Mouse (Mus musculus) G1E (cell line): ENCODE results near the gene Fgfr2. TPM values are rescaled to one million over a fixed set of nuclear protein-coding genes. Genes with fewer than 3 reads are reported as not detected.

Experiments
- ATAC-seq: 2 replicates; pipeline ENCODE4 v1.8.0; 2016; ENCODE audit warnings: mild to moderate bottlenecking; ENCODE audit not compliant: insufficient number of reproducible peaks, poor library complexity, low FRiP score, severe bottlenecking; ENCODE audit errors: extremely low read depth
- DNase-seq: peaks from one replicate; pipeline ENCODE4 v3.0.0; 2012; ENCODE audit warnings: low spot score
- H3K27me3 ChIP-seq: 2 replicates; pipeline ENCODE4 v1.6.1; 2012; ENCODE audit warnings: mild to moderate bottlenecking, low read length, inconsistent platforms; ENCODE audit not compliant: insufficient read depth
- H3K36me3 ChIP-seq: replicated peaks from 2 replicates; pipeline ENCODE3; 2012; ENCODE audit warnings: mild to moderate bottlenecking, inconsistent platforms
- H3K4me1 ChIP-seq: 2 replicates; pipeline ENCODE4 v1.6.1; 2012; ENCODE audit warnings: low read depth, low read length, inconsistent platforms, mixed read lengths; ENCODE audit not compliant: insufficient read depth
- H3K4me3 ChIP-seq: 2 replicates; pipeline ENCODE4 v1.5.1; 2012; ENCODE audit warnings: low read depth, mild to moderate bottlenecking, inconsistent platforms, low read length, moderate library complexity, mixed read lengths
- H3K9me3 ChIP-seq: replicated peaks from 2 replicates; pipeline ENCODE4 v1.6.1; 2012; ENCODE audit warnings: inconsistent platforms
- CTCF ChIP-seq: IDR thresholded peaks from 2 replicates; pipeline ENCODE4 v1.5.1; 2012; ENCODE audit warnings: low read depth, low read length, inconsistent platforms, mixed read lengths
- GATA1 ChIP-seq: IDR thresholded peaks from 2 replicates; pipeline ENCODE4 v1.6.1; 2012; ENCODE audit warnings: borderline replicate concordance, low read length, inconsistent platforms, mixed read lengths
- GATA2 ChIP-seq: IDR thresholded peaks from 2 replicates; pipeline ENCODE4 v1.6.1; 2012; ENCODE audit warnings: low read depth, low read length, inconsistent platforms, borderline replicate concordance
- POLR2AphosphoS5 ChIP-seq: IDR thresholded peaks from 2 replicates; pipeline ENCODE4 v1.6.1; 2012; ENCODE audit warnings: low read depth, low read length, inconsistent platforms; ENCODE audit not compliant: insufficient replicate concordance
- TAL1 ChIP-seq: conservative IDR thresholded peaks from 2 replicates; pipeline ENCODE4 v1.6.1; 2012; ENCODE audit warnings: low read depth, low read length, inconsistent platforms, mixed read lengths
- polyA plus RNA-seq: library from polyadenylated mRNA; stranded (reverse); fragments of >175 nt; gene quantifications from 2 replicates; pipeline ENCODE4 v1.2.3, GENCODE M21; 2012
- total RNA-seq, 2 experiments: library from RNA; stranded (forward) in 1 of 2; stranded (reverse) in 1 of 2; fragments of 200-1000 nt in 1 of 2; fragments of >200 nt in 1 of 2; fragmentation: Nextera tagmentation in 1 of 2; gene quantifications; 2 replicates each; pipeline ENCODE4 v1.2.3; 2014 to 2017

Gene Fgfr2
- total and polyA plus RNA-seq, 3 experiments = 0.22 TPM; not detected in 2

DNA sequence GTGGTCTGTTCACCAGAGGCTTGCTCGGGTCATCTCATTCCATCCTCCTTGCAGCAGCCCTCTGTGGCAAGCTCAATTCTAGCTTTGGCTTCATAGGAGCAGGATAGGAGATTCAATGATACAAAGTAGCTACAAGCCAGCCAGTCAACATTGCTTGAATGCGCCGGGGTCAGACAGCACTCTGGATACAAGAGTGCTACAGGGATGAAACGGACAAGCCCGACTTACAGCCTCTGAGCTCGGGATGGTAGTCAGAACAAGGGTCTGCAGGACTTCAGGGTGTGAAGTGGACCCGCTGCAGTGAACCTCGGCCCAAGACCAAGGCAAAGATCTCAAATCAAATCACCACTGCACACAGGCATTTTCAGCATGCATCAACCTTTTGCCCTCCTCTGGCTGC is 1244.3 kb downstream of the Fgfr2 start:
- Histone ChIP-seq H3K27me3 (no peaks in the 10 kb centered on the region), H3K4me3 (no peak overlapping the region), H3K9me3 (peaks cover 78% of the 10 kb centered on the region), H3K36me3 (no peaks in the 10 kb centered on the region), H3K4me1 (no peaks in the 10 kb centered on the region)
- DNase-seq = no peak
- no peak for TF ChIP-seq GATA1
- no peak for ATAC-seq

- no peaks in the 10 kb centered on the region for H3K36me3 ChIP-seq
- no peak for TF ChIP-seq GATA2
- TF ChIP-seq POLR2AphosphoS5 = no peak
- no peak for TF ChIP-seq GATA1
- TF ChIP-seq TAL1 = no peak
- no peak for TF ChIP-seq CTCF
- no peak overlapping the region for H3K4me3 ChIP-seq
- no peak for DNase-seq
- H3K4me1 ChIP-seq = no peaks in the 10 kb centered on the region
- H3K9me3 ChIP-seq = peaks cover 67% of the 10 kb centered on the region
- no peaks in the 10 kb centered on the region for H3K27me3 ChIP-seq
- no peak for ATAC-seq
Observed at GRCm38 (mm10) chr7:131861157-131861556, 1262.0 kb downstream of the Fgfr2 start.

GRCm38 (mm10) chr7:131855641-131856040 is 1267.5 kb downstream of the Fgfr2 start:
- H3K27me3 ChIP-seq = no peaks in the 10 kb centered on the region

DNA sequence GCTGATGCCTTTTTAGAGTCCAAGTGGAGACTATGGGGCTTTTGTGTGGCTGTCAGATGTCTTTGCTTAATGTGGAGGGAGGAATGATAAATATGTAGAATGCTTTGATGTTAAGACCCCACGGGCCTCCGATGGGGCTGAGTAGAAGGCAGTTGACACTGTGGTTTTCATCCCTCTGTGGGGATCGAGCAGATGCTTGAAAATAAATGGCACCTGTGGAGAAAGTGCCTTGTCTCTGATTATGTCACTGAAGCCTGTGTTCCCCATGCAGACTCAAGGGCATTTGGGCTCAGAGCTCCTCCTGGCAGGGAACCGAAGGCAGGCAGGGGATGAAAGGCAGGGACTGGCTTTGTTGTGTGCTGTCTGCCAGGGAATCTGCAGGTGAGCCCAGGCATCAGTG is 1272.6 kb downstream of the Fgfr2 start:
- Histone ChIP-seq H3K9me3 (peaks cover 70% of the 10 kb centered on the region), H3K27me3 (no peaks in the 10 kb centered on the region), H3K4me1 (no peaks in the 10 kb centered on the region), H3K4me3 (no peak overlapping the region), H3K36me3 (no peaks in the 10 kb centered on the region)
- TF ChIP-seq POLR2AphosphoS5 (no peak), GATA1 (no peak)
- DNase-seq = no peak
- no peak for ATAC-seq

More at GRCm38 (mm10) chr7:131855641-131856040, 1267.5 kb downstream of the Fgfr2 start:
- ATAC-seq (no peak), DNase-seq (no peak)
- Histone ChIP-seq H3K9me3 (peaks cover 55% of the 10 kb centered on the region), H3K36me3 (no peaks in the 10 kb centered on the region), H3K4me3 (no peak overlapping the region), H3K4me1 (no peaks in the 10 kb centered on the region)
- TF ChIP-seq POLR2AphosphoS5 (no peak), GATA2 (no peak), GATA1 (no peak), CTCF (no peak), TAL1 (no peak)

- ATAC-seq (no peak), DNase-seq (no peak)
- no peaks in the 10 kb centered on the region for H3K4me1 ChIP-seq
- no peak for TF ChIP-seq GATA2
- TF ChIP-seq TAL1 = no peak
- no peak for TF ChIP-seq CTCF
- TF ChIP-seq POLR2AphosphoS5 = no peak
- no peak for TF ChIP-seq GATA1
- H3K27me3 ChIP-seq = no peaks in the 10 kb centered on the region
- H3K4me3 ChIP-seq = no peak overlapping the region
- H3K36me3 ChIP-seq = no peaks in the 10 kb centered on the region
- peaks cover 70% of the 10 kb centered on the region for H3K9me3 ChIP-seq
Observed at GRCm38 (mm10) chr7:131846066-131846905, 1276.9 kb downstream of the Fgfr2 start.

DNA sequence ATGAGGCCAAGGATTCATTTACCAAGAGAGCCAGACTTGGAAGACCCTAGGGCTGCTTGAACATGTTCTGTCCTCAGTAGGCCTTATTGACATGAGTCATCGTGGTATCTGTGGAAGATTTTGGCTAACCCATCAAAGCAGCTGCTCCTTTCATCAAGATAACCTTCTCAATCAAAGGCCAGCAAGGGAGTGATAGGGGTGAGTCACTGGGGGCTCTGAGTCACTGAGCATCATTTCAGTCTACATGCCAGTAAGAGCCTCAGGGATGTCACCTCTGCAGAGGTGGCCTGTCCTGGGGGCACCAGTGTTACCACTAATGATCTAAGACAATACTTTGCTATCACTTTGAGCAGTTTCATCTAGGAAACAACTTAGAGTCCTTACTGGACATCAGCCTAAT is 1292.9 kb downstream of the Fgfr2 start:
- ATAC-seq = no peak
- H3K4me3 ChIP-seq = no peak overlapping the region
- TF ChIP-seq POLR2AphosphoS5 (no peak), GATA2 (no peak), TAL1 (no peak), GATA1 (no peak), CTCF (no peak)
- H3K36me3 ChIP-seq = no peaks in the 10 kb centered on the region
- no peaks in the 10 kb centered on the region for H3K4me1 ChIP-seq
- H3K9me3 ChIP-seq = peaks cover 83% of the 10 kb centered on the region
- no peaks in the 10 kb centered on the region for H3K27me3 ChIP-seq
- DNase-seq = no peak

DNA sequence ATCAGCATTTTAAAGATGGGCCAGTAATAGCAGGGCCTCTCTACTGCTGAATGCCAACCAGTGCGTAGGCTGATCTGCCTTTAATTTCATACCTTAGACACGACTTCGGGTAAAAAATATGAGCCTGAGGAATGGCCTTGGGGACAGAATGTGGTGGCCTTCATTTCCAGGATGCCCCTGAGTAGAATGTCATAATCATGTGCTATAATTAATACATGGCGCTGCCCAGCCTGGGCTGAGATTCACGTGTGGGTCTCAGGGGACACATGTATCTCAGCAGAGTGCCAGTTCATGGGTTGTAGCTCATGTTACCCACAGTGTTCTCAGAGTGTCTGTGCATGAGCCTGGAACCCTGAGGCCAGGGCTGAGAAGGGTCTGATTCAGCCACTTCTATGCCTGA is 1296.3 kb downstream of the Fgfr2 start:
- no peak for DNase-seq
- no peak overlapping the region for H3K4me3 ChIP-seq
- H3K4me1 ChIP-seq = no peaks in the 10 kb centered on the region
- peaks cover 89% of the 10 kb centered on the region for H3K9me3 ChIP-seq
- TF ChIP-seq POLR2AphosphoS5 = no peak
- no peak for TF ChIP-seq TAL1
- TF ChIP-seq GATA1 = no peak
- no peak for TF ChIP-seq GATA2
- TF ChIP-seq CTCF = no peak
- no peaks in the 10 kb centered on the region for H3K27me3 ChIP-seq
- ATAC-seq = no peak
- no peaks in the 10 kb centered on the region for H3K36me3 ChIP-seq
